Mouse (Mus musculus) ES-E14 (cell line): ENCODE data around the gene Chrm3. TPM values are rescaled to one million over a fixed set of nuclear protein-coding genes. Genes with fewer than 3 reads are reported as not detected.

ENCODE experiments used
- DNase-seq: peaks from one replicate; pipeline ENCODE4 v3.0.0-alpha.2; 2013; ENCODE audit warnings: low read depth, low spot score
- H3K27ac ChIP-seq: 2 replicates; pipeline ENCODE4 v1.5.1; 2012; ENCODE audit warnings: low read depth, mild to moderate bottlenecking, low read length, moderate library complexity, mixed read lengths; ENCODE audit not compliant: poor library complexity, insufficient read depth, severe bottlenecking
- H3K36me3 ChIP-seq: 2 replicates; pipeline ENCODE4 v1.6.1; 2012; ENCODE audit warnings: mild to moderate bottlenecking, low read length, moderate library complexity, mixed read lengths; ENCODE audit not compliant: control insufficient read depth, poor library complexity, insufficient read depth, severe bottlenecking
- H3K4me1 ChIP-seq, 2 experiments: fragments of 150-350 bp in 1 of 2; sonication (generic) in 1 of 2; 2 replicates each; pipeline ENCODE4 v1.6.1; 2012; ENCODE audit warnings: low read length in 2 of 2, mild to moderate bottlenecking in 1 of 2, mixed read lengths in 1 of 2; ENCODE audit not compliant: control insufficient read depth in 2 of 2, insufficient read depth in 2 of 2, poor library complexity in 1 of 2
- H3K4me3 ChIP-seq, 2 experiments: fragments of 150-350 bp in 1 of 2; sonication (generic) in 1 of 2; 2 replicates each; pipeline ENCODE4 v1.5.1; 2012; ENCODE audit warnings: low read length in 2 of 2, low read depth in 1 of 2, mild to moderate bottlenecking in 1 of 2, mixed read lengths in 1 of 2; ENCODE audit not compliant: insufficient read depth in 1 of 2, poor library complexity in 1 of 2, severe bottlenecking in 1 of 2
- H3K9ac ChIP-seq: 2 replicates; pipeline ENCODE4 v1.6.1; 2012; ENCODE audit warnings: low read depth, mild to moderate bottlenecking, low read length, mixed read lengths; ENCODE audit not compliant: poor library complexity, insufficient read depth, severe bottlenecking
- H3K9me3 ChIP-seq: fragments of 150-350 bp; sonication (generic); 2 replicates; pipeline ENCODE4 v1.6.1; 2012; ENCODE audit warnings: low read depth, mild to moderate bottlenecking, low read length; ENCODE audit not compliant: control insufficient read depth, insufficient read depth
- CHD2 ChIP-seq: IDR thresholded peaks from 2 replicates; pipeline ENCODE4 v1.6.1; 2014; ENCODE audit warnings: mild to moderate bottlenecking, low read depth, low read length, inconsistent platforms
- HCFC1 ChIP-seq: IDR thresholded peaks from 2 replicates; pipeline ENCODE4 v1.6.1; 2012; ENCODE audit warnings: low read length, inconsistent platforms, borderline replicate concordance; ENCODE audit not compliant: insufficient read depth
- MAFK ChIP-seq: IDR thresholded peaks from 2 replicates; pipeline ENCODE4 v1.6.1; 2014; ENCODE audit warnings: mild to moderate bottlenecking, low read depth, low read length, inconsistent platforms; ENCODE audit not compliant: insufficient read depth
- ZC3H11A ChIP-seq: IDR thresholded peaks from 2 replicates; pipeline ENCODE4 v1.6.1; 2012; ENCODE audit warnings: low read depth, mild to moderate bottlenecking, inconsistent platforms, low read length, borderline replicate concordance
- ZNF384 ChIP-seq: IDR thresholded peaks from 2 replicates; pipeline ENCODE4 v1.6.1; 2012; ENCODE audit warnings: low read depth, low read length, inconsistent platforms
- in situ Hi-C, 2 experiments: fragments of 600-800 bp; cut with MboI; formaldehyde crosslinking; loops; one replicate each; pipeline ENCODE4 v1.15.1; 2025; ENCODE audit warnings: low sequenced_read_pairs in 2 of 2, inconsistent platforms in 1 of 2; ENCODE audit not compliant: unreplicated experiment in 2 of 2
- total RNA-seq: library from RNA; depleted of rRNA; stranded (reverse); fragments of 300-350 nt; gene quantifications from 2 replicates; pipeline ENCODE4 v1.2.3, GENCODE M21; 2012

Gene Chrm3
- total RNA-seq, 1 experiment: 2.7 TPM

DNA sequence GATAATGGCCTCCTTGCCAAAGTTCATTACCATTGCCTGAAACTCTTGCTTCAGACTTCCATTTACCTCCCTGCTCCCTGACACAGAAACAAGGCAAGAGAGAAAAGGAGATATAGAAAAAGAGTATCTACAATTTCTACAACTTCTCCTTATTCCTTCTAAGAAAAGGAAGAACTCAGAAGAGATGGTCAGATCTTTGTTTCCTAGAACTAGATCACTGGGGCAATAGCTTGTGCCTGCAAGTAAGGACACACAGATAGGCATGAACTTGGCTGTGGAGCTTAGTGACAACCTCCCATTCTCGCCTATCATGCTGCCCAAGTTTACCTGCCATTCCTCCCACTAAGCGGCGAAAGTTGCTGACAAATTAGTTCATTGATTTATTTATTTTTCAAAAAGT, 96.9 kb downstream of the Chrm3 start:
- Histone ChIP-seq H3K4me3 (no peak overlapping the region), H3K4me1 (no peaks in the 10 kb centered on the region), H3K9me3 (no peaks in the 10 kb centered on the region), H3K36me3 (no peaks in the 10 kb centered on the region), H3K9ac (no peak overlapping the region), H3K27ac (no peak overlapping the region)
- in situ Hi-C loops: no loop called here
- TF ChIP-seq ZNF384: no peak
- no peak for TF ChIP-seq MAFK
- no peak for TF ChIP-seq ZC3H11A
- no peak for TF ChIP-seq HCFC1
- TF ChIP-seq CHD2: no peak
- no peak for DNase-seq

DNA sequence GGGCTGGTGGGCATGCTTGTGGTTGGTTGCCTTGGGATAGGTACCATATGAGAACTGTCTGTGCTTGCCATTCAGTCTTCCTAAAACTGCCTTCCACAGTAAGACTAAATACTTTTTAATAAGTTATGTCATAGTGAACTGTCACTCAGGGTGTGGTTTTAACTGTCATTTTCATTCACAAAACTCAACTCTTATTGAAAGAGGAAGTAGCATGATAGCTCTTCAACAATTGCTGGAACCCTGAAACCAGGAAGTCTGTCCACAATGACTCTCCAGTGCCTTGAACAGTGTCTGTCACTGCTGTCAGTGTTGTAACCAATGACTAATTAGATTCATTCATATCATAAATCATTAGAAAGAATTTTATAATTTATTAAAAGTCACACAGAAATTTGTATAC, 107.6 kb downstream of the Chrm3 start:
- in situ Hi-C loops: no loop called here
- H3K9me3 ChIP-seq: no peaks in the 10 kb centered on the region
- no peak for DNase-seq
- no peaks in the 10 kb centered on the region for H3K36me3 ChIP-seq
- H3K4me3 ChIP-seq: no peak overlapping the region
- H3K4me1 ChIP-seq: no peaks in the 10 kb centered on the region
- no peak overlapping the region for H3K9ac ChIP-seq
- no peak overlapping the region for H3K27ac ChIP-seq
- TF ChIP-seq CHD2 (no peak), ZC3H11A (no peak), HCFC1 (no peak), MAFK (no peak), ZNF384 (no peak)

DNA sequence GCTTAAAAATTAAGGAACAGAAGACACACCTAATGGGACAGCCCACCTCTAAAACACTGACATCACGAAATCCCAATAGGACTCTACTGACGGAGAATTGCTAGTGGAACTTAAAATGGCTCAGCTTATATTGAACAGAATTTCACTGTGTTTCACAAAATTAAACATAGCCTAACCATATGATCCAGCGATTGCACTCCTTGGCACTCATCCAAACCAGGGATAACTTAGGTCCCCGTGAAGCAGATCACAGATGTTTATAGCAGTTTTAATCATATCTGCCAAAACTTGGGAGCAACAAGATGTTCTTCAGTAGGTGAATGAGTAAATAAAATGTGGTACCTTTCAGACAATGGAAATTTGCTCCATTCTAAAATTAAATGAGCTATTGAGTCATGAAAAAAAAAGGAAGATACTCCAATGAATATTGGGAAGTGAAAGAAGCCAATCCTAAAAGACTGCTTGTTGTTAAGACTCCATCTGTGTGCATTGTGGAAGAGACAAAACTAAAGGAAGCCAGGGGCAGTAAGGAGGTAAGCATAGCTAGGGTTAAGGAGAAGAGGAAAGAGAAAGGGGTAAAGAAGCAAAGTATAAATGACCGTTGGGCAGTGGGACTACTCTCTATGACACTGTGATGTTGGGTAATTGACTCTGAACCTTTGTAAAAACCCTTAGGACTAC, 109.0 kb downstream of the Chrm3 start:
- DNase-seq: no peak
- in situ Hi-C loops: no loop called here
- TF ChIP-seq HCFC1 (no peak), MAFK (no peak), ZNF384 (no peak), ZC3H11A (no peak), CHD2 (no peak)
- Histone ChIP-seq H3K4me1 (no peaks in the 10 kb centered on the region), H3K9ac (no peak overlapping the region), H3K36me3 (no peaks in the 10 kb centered on the region), H3K27ac (no peak overlapping the region), H3K9me3 (no peaks in the 10 kb centered on the region), H3K4me3 (no peak overlapping the region)

DNA sequence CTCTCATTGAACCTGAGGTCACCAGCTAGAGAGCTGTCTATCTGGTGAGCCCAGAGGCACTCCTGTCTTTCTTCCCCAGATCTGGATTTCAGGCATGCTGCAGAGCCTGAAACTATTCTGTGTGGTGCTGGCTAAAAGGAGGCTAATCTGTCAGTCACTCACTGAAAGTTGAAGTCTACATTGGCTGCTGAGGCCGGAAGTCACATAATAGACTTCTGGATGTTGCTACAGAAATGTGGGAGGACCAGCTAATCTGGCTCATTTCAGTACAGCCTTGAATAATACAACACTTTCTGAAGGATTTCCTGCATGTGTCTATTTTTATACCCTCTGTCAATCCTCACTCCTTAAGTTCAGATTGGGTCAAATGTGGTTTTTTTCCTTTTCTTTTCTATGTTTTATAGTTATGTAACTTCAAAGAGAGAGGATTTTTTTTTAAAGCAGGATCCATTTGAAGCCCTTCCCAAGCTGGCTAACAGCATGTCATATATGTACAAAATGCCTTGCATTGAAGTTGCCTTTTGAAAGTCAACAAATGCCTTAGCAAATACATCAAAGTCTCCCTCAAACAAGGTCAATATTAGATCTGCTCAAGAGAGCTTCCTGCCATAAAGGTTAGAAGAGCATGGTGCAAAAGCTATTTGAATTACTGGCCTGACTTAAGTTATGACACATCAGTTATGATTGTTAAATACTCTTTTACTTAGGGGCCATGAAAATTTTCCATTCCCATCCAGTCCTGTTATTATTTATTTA, 116.2 kb downstream of the Chrm3 start:
- H3K4me3 ChIP-seq: no peak overlapping the region
- no peak for DNase-seq
- TF ChIP-seq CHD2 (no peak), MAFK (no peak), HCFC1 (no peak)
- no peaks in the 10 kb centered on the region for H3K4me1 ChIP-seq
- no peak overlapping the region for H3K9ac ChIP-seq
- no peak overlapping the region for H3K27ac ChIP-seq
- H3K36me3 ChIP-seq: no peaks in the 10 kb centered on the region
- in situ Hi-C loops: no loop called here
- no peaks in the 10 kb centered on the region for H3K9me3 ChIP-seq
